Mouse (Mus musculus): ENCODE data around the gene Espl1. TPM values are rescaled to one million over a fixed set of nuclear protein-coding genes. Genes with fewer than 3 reads are reported as not detected.
A peak's percentile ranks its signal among the peaks of the same experiment; 100 is the strongest.

The Espl1 gene
- polyA plus RNA-seq, 2 experiments, result 27.2 to 40.0 TPM

- WGBS, result 78% methylated on average over 4 of the region's 4 CpGs
- no peak for DNase-seq (ENCODE audit: low spot score)
- no peaks in the 10 kb centered on the region for H3K9me3 ChIP-seq (ENCODE audit: control insufficient read depth, low read length)
- no peaks in the 10 kb centered on the region for H3K27me3 ChIP-seq (ENCODE audit: control insufficient read depth, insufficient read depth, low read length)
- H3K4me3 ChIP-seq (replicated peaks; ENCODE audit: low read length), result no peak overlapping the region
- H3K4me1 ChIP-seq (ENCODE audit: control insufficient read depth, insufficient read depth, low read length), result peaks cover 6% of the 10 kb centered on the region
- peaks cover 76% of the 10 kb centered on the region for H3K36me3 ChIP-seq (ENCODE audit: control insufficient read depth, insufficient read depth, low read length)
- ATAC-seq (ENCODE audit: low FRiP score, low read depth), result no peak
- TF ChIP-seq POLR2A (IDR thresholded peaks at IDR 0.05; ENCODE audit: borderline replicate concordance, extremely low read depth, insufficient read depth, insufficient read length), result no peak
- no peak overlapping the region for H3K9ac ChIP-seq (ENCODE audit: low read depth, low read length, severe bottlenecking)
- no peak overlapping the region for H3K4me2 ChIP-seq (replicated peaks; ENCODE audit: low read depth, low read length, severe bottlenecking)
- H3K27ac ChIP-seq (replicated peaks; ENCODE audit: low read depth, low read length), result no peak overlapping the region
These were observed 40.9 kb downstream of the Espl1 start for GRCm38 (mm10) chr15:102336946-102337345.

GRCm38 (mm10) chr15:102339612-102340011 lies 43.5 kb downstream of the Espl1 start:
- peaks cover 75% of the 10 kb centered on the region for H3K36me3 ChIP-seq (ENCODE audit: control insufficient read depth, insufficient read depth, low read length)
- ATAC-seq (ENCODE audit: low FRiP score, low read depth), result no peak
- WGBS, result 55% methylated on average over 5 of the region's 5 CpGs

GRCm38 (mm10) chr15:102341580-102341979 lies 45.5 kb downstream of the Espl1 start:
- no peak overlapping the region for H3K27ac ChIP-seq (replicated peaks; ENCODE audit: low read depth, low read length)
- no peaks in the 10 kb centered on the region for H3K9me3 ChIP-seq (ENCODE audit: control insufficient read depth, low read length)
- no peaks in the 10 kb centered on the region for H3K27me3 ChIP-seq (ENCODE audit: control insufficient read depth, insufficient read depth, low read length)
- H3K9ac ChIP-seq (ENCODE audit: low read depth, low read length, severe bottlenecking), result no peak overlapping the region
- peaks cover 76% of the 10 kb centered on the region for H3K36me3 ChIP-seq (ENCODE audit: control insufficient read depth, insufficient read depth, low read length)
- WGBS, result 6% methylated on average over 1 of the region's 1 CpGs
- DNase-seq (ENCODE audit: low spot score) (peak; percentile 42), ATAC-seq (ENCODE audit: low FRiP score, low read depth) (no peak)
- no peak overlapping the region for H3K4me3 ChIP-seq (replicated peaks; ENCODE audit: low read length)
- TF ChIP-seq POLR2A (IDR thresholded peaks at IDR 0.05; ENCODE audit: borderline replicate concordance, extremely low read depth, insufficient read depth, insufficient read length), result no peak
- no peaks in the 10 kb centered on the region for H3K4me1 ChIP-seq (ENCODE audit: control insufficient read depth, insufficient read depth, low read length)
- no peak overlapping the region for H3K4me2 ChIP-seq (replicated peaks; ENCODE audit: low read depth, low read length, severe bottlenecking)

More at GRCm38 (mm10) chr15:102339612-102340011, 43.5 kb downstream of the Espl1 start:
- no peak for DNase-seq (ENCODE audit: low spot score)
- no peak overlapping the region for H3K9ac ChIP-seq (ENCODE audit: low read depth, low read length, severe bottlenecking)
- no peak for TF ChIP-seq POLR2A (IDR thresholded peaks at IDR 0.05; ENCODE audit: borderline replicate concordance, extremely low read depth, insufficient read depth, insufficient read length)
- no peaks in the 10 kb centered on the region for H3K9me3 ChIP-seq (ENCODE audit: control insufficient read depth, low read length)
- no peak overlapping the region for H3K4me2 ChIP-seq (replicated peaks; ENCODE audit: low read depth, low read length, severe bottlenecking)
- no peaks in the 10 kb centered on the region for H3K27me3 ChIP-seq (ENCODE audit: control insufficient read depth, insufficient read depth, low read length)
- no peak overlapping the region for H3K27ac ChIP-seq (replicated peaks; ENCODE audit: low read depth, low read length)
- H3K4me3 ChIP-seq (replicated peaks; ENCODE audit: low read length), result no peak overlapping the region
- H3K4me1 ChIP-seq (ENCODE audit: control insufficient read depth, insufficient read depth, low read length), result no peaks in the 10 kb centered on the region

- Histone ChIP-seq H3K4me1 (ENCODE audit: control insufficient read depth, insufficient read depth, low read length) (no peaks in the 10 kb centered on the region), H3K36me3 (ENCODE audit: control insufficient read depth, insufficient read depth, low read length) (peaks cover 53% of the 10 kb centered on the region), H3K27me3 (ENCODE audit: control insufficient read depth, insufficient read depth, low read length) (no peaks in the 10 kb centered on the region), H3K9ac (ENCODE audit: low read depth, low read length, severe bottlenecking) (no peak overlapping the region), H3K4me2 (replicated peaks; ENCODE audit: low read depth, low read length, severe bottlenecking) (no peak overlapping the region), H3K27ac (replicated peaks; ENCODE audit: low read depth, low read length) (no peak overlapping the region), H3K9me3 (ENCODE audit: control insufficient read depth, low read length) (no peaks in the 10 kb centered on the region), H3K4me3 (replicated peaks; ENCODE audit: low read length) (no peak overlapping the region)
- no peak for ATAC-seq (ENCODE audit: low FRiP score, low read depth)
- TF ChIP-seq POLR2A (IDR thresholded peaks at IDR 0.05; ENCODE audit: borderline replicate concordance, extremely low read depth, insufficient read depth, insufficient read length), result no peak
- 94% methylated on average over 3 of the region's 3 CpGs for WGBS
- no peak for DNase-seq (ENCODE audit: low spot score)
These were observed 48.4 kb downstream of the Espl1 start for GRCm38 (mm10) chr15:102344490-102344889.

GRCm38 (mm10) chr15:102346444-102346843 lies 50.4 kb downstream of the Espl1 start:
- no peak for ATAC-seq (ENCODE audit: low FRiP score, low read depth)
- H3K36me3 ChIP-seq (ENCODE audit: control insufficient read depth, insufficient read depth, low read length), result peaks cover 42% of the 10 kb centered on the region
- no peak overlapping the region for H3K4me2 ChIP-seq (replicated peaks; ENCODE audit: low read depth, low read length, severe bottlenecking)
- H3K9ac ChIP-seq (ENCODE audit: low read depth, low read length, severe bottlenecking), result no peak overlapping the region
- TF ChIP-seq POLR2A (IDR thresholded peaks at IDR 0.05; ENCODE audit: borderline replicate concordance, extremely low read depth, insufficient read depth, insufficient read length), result no peak
- H3K4me3 ChIP-seq (replicated peaks; ENCODE audit: low read length), result no peak overlapping the region
- H3K9me3 ChIP-seq (ENCODE audit: control insufficient read depth, low read length), result no peaks in the 10 kb centered on the region
- H3K27me3 ChIP-seq (ENCODE audit: control insufficient read depth, insufficient read depth, low read length), result no peaks in the 10 kb centered on the region
- no peak overlapping the region for H3K27ac ChIP-seq (replicated peaks; ENCODE audit: low read depth, low read length)
- WGBS, result 70% methylated on average over 4 of the region's 4 CpGs
- no peak for DNase-seq (ENCODE audit: low spot score)
- H3K4me1 ChIP-seq (ENCODE audit: control insufficient read depth, insufficient read depth, low read length), result 0 out of 2 replicates have a peak, but pooled peaks cover 5% of the 10 kb centered on the region

All from limb, embryonic 14.5 days (tissue).